Mouse (Mus musculus) frontal cortex, postnatal 14 days (tissue): ENCODE data around the gene Sarnp.

Experiments
- DNase-seq, 2 experiments: peaks; one replicate each; pipeline ENCODE4 v3.0.0; 2022; ENCODE audit warnings: low spot score in 2 of 2

Gene Sarnp

GRCm38 (mm10) chr10:128916665-128917064 is 99.5 kb downstream of the Sarnp start:
- DNase-seq = no peak

GRCm38 (mm10) chr10:128917400-128917799 is 100.3 kb downstream of the Sarnp start:
- DNase-seq = no peak

GRCm38 (mm10) chr10:128918246-128918645 is 101.1 kb downstream of the Sarnp start:
- DNase-seq = no peak

GRCm38 (mm10) chr10:128919203-128919631 is 102.1 kb downstream of the Sarnp start:
- no peak for DNase-seq

GRCm38 (mm10) chr10:128919966-128920365 is 102.8 kb downstream of the Sarnp start:
- no peak for DNase-seq

- DNase-seq = no peak
Observed at GRCm38 (mm10) chr10:128920736-128921161, 103.6 kb downstream of the Sarnp start.

- DNase-seq = no peak
Observed at GRCm38 (mm10) chr10:128921251-128921650, 104.1 kb downstream of the Sarnp start.

- no peak for DNase-seq
Observed at GRCm38 (mm10) chr10:128921883-128922821, 105.0 kb downstream of the Sarnp start.

GRCm38 (mm10) chr10:128922822-128923012 is 105.6 kb downstream of the Sarnp start, which contains the start of gene Rdh5:
TSS of gene Rdh5 (minus strand) at chr10:128922888.
- DNase-seq = no peak

GRCm38 (mm10) chr10:128923013-128923691 is 106.0 kb downstream of the Sarnp start:
- peak; percentile 90 for DNase-seq

GRCm38 (mm10) chr10:128923935-128924334 is 106.8 kb downstream of the Sarnp start, which contains the start of gene Bloc1s1:
TSS of gene Bloc1s1 (minus strand) at chr10:128924035.
- DNase-seq = no peak
